Mouse (Mus musculus) heart, adult 18-20 months (tissue): ENCODE results near the gene Enthd1. TPM values are rescaled to one million over a fixed set of nuclear protein-coding genes. Genes with fewer than 3 reads are reported as not detected.

Experiments used
- total RNA-seq, 2 experiments: library from RNA; stranded (reverse); gene quantifications; 2 replicates each; pipeline ENCODE4 v1.2.3; 2021

Enthd1 gene
- total RNA-seq, 2 experiments from 2014 or later = not detected

Other genes with a start within 250 kb of the Enthd1 start
- 1 to 10 TPM; 1.0 to 3.4 TPM for gene Grap2, start 7.4 kb upstream of the Enthd1 start, total RNA-seq
- under 1 TPM in 1 of 2 experiments, not detected in 1; 0.18 TPM for gene Fam83f, start 106.7 kb upstream of the Enthd1 start, total RNA-seq
- gene Tnrc6b, start 146.2 kb upstream of the Enthd1 start, total RNA-seq = 10 to 100 TPM; 42.3 to 48.8 TPM